Mouse (Mus musculus): Measurements from ENCODE around the gene Gm43638. TPM values are rescaled to one million over a fixed set of nuclear protein-coding genes. Genes with fewer than 3 reads are reported as not detected.
"Not testable (repeated sequence)": the region's sequence is repeated elsewhere in the genome, so short reads cannot be mapped to it uniquely, and the experiment has no call there.

Gene Gm43638
- polyA plus RNA-seq, 1 experiment from 2014 or later: not detected

- Histone ChIP-seq H3K9me3 (ENCODE audit: control insufficient read depth, low read length) (no peaks in the 10 kb centered on the region), H3K4me3 (ENCODE audit: low read length) (no peak within 1 kb of the TSS), H3K36me3 (ENCODE audit: control insufficient read depth, insufficient read depth, low read length) (no peaks in the 10 kb centered on the region), H3K9ac (ENCODE audit: low read depth, low read length) (no peak within 1 kb of the TSS), H3K4me1 (ENCODE audit: control insufficient read depth, insufficient read depth, low read length) (no peaks in the 10 kb centered on the region), H3K4me2 (replicated peaks; ENCODE audit: low read depth, low read length) (no peak within 1 kb of the TSS), H3K27me3 (ENCODE audit: control insufficient read depth, insufficient read depth, low read length) (no peaks in the 10 kb centered on the region), H3K27ac (ENCODE audit: low read depth, low read length) (no peak within 1 kb of the TSS)
- 80% methylated on average over 5 of the region's 5 CpGs for WGBS
- ATAC-seq (ENCODE audit: low FRiP score, low TSS enrichment): no peak
Observed at GRCm38 (mm10) chr5:87482160-87482559, 4.4 kb downstream of the Gm43638 start, which contains the start of gene Ugt2a2. Gene Ugt2a2, minus strand, starts transcription at chr5:87482260.

- Histone ChIP-seq H3K4me3 (ENCODE audit: low read length) (no peak overlapping the region), H3K27me3 (ENCODE audit: control insufficient read depth, insufficient read depth, low read length) (no peaks in the 10 kb centered on the region), H3K9ac (ENCODE audit: low read depth, low read length) (no peak overlapping the region), H3K27ac (ENCODE audit: low read depth, low read length) (no peak overlapping the region), H3K4me2 (replicated peaks; ENCODE audit: low read depth, low read length) (no peak overlapping the region), H3K4me1 (ENCODE audit: control insufficient read depth, insufficient read depth, low read length) (no peaks in the 10 kb centered on the region), H3K36me3 (ENCODE audit: control insufficient read depth, insufficient read depth, low read length) (no peaks in the 10 kb centered on the region), H3K9me3 (ENCODE audit: control insufficient read depth, low read length) (no peaks in the 10 kb centered on the region)
- no peak for ATAC-seq (ENCODE audit: low FRiP score, low TSS enrichment)
- WGBS: 50% methylated on average over 1 of the region's 1 CpGs
Observed at GRCm38 (mm10) chr5:87458810-87459209, 27.8 kb downstream of the Gm43638 start.

- Histone ChIP-seq H3K36me3 (ENCODE audit: control insufficient read depth, insufficient read depth, low read length) (no peaks in the 10 kb centered on the region), H3K27me3 (ENCODE audit: control insufficient read depth, insufficient read depth, low read length) (no peaks in the 10 kb centered on the region), H3K9me3 (ENCODE audit: control insufficient read depth, low read length) (no peaks in the 10 kb centered on the region), H3K4me2 (replicated peaks; ENCODE audit: low read depth, low read length) (no peak overlapping the region), H3K4me3 (ENCODE audit: low read length) (no peak overlapping the region), H3K4me1 (ENCODE audit: control insufficient read depth, insufficient read depth, low read length) (no peaks in the 10 kb centered on the region), H3K27ac (ENCODE audit: low read depth, low read length) (no peak overlapping the region), H3K9ac (ENCODE audit: low read depth, low read length) (no peak overlapping the region)
- ATAC-seq (ENCODE audit: low FRiP score, low TSS enrichment): no peak
Observed at GRCm38 (mm10) chr5:87457701-87458100, 28.9 kb downstream of the Gm43638 start.

- ATAC-seq (ENCODE audit: low FRiP score, low TSS enrichment): no peak
Observed at GRCm38 (mm10) chr5:87456216-87456850, 30.3 kb downstream of the Gm43638 start.

GRCm38 (mm10) chr5:87455519-87455918, 31.1 kb downstream of the Gm43638 start:
- ATAC-seq (ENCODE audit: low FRiP score, low TSS enrichment): no peak
- H3K27ac ChIP-seq (ENCODE audit: low read depth, low read length): no peak overlapping the region
- H3K4me2 ChIP-seq (replicated peaks; ENCODE audit: low read depth, low read length): no peak overlapping the region
- H3K36me3 ChIP-seq (ENCODE audit: control insufficient read depth, insufficient read depth, low read length): no peaks in the 10 kb centered on the region
- no peaks in the 10 kb centered on the region for H3K4me1 ChIP-seq (ENCODE audit: control insufficient read depth, insufficient read depth, low read length)
- H3K4me3 ChIP-seq (ENCODE audit: low read length): no peak overlapping the region
- no peaks in the 10 kb centered on the region for H3K9me3 ChIP-seq (ENCODE audit: control insufficient read depth, low read length)
- no peaks in the 10 kb centered on the region for H3K27me3 ChIP-seq (ENCODE audit: control insufficient read depth, insufficient read depth, low read length)
- no peak overlapping the region for H3K9ac ChIP-seq (ENCODE audit: low read depth, low read length)

More at GRCm38 (mm10) chr5:87456216-87456850, 30.3 kb downstream of the Gm43638 start:
- Histone ChIP-seq H3K4me3 (ENCODE audit: low read length) (no peak overlapping the region), H3K4me1 (ENCODE audit: control insufficient read depth, insufficient read depth, low read length) (no peaks in the 10 kb centered on the region), H3K27me3 (ENCODE audit: control insufficient read depth, insufficient read depth, low read length) (no peaks in the 10 kb centered on the region), H3K4me2 (replicated peaks; ENCODE audit: low read depth, low read length) (no peak overlapping the region), H3K36me3 (ENCODE audit: control insufficient read depth, insufficient read depth, low read length) (no peaks in the 10 kb centered on the region), H3K9ac (ENCODE audit: low read depth, low read length) (no peak overlapping the region), H3K27ac (ENCODE audit: low read depth, low read length) (no peak overlapping the region), H3K9me3 (ENCODE audit: control insufficient read depth, low read length) (no peaks in the 10 kb centered on the region)
- 86% methylated on average over 3 of the region's 3 CpGs for WGBS

GRCm38 (mm10) chr5:87452514-87452913, 34.1 kb downstream of the Gm43638 start:
- H3K27ac ChIP-seq (ENCODE audit: low read depth, low read length); H3K36me3 ChIP-seq (ENCODE audit: control insufficient read depth, insufficient read depth, low read length); H3K9me3 ChIP-seq (ENCODE audit: control insufficient read depth, low read length); ATAC-seq (ENCODE audit: low FRiP score, low TSS enrichment); H3K9ac ChIP-seq (ENCODE audit: low read depth, low read length); H3K27me3 ChIP-seq (ENCODE audit: control insufficient read depth, insufficient read depth, low read length); H3K4me1 ChIP-seq (ENCODE audit: control insufficient read depth, insufficient read depth, low read length); H3K4me3 ChIP-seq (ENCODE audit: low read length); H3K4me2 ChIP-seq (replicated peaks; ENCODE audit: low read depth, low read length): not testable (repeated sequence)
- whole genome bisulfite sequencing: 73% methylated on average over 4 of the region's 5 CpGs

- WGBS: 37% methylated on average over 3 of the region's 3 CpGs
- peak; percentile 49; the same call in 1 of the 2 replicates for ATAC-seq (ENCODE audit: low FRiP score, low TSS enrichment)
- Histone ChIP-seq H3K4me3 (ENCODE audit: low read length) (no peak overlapping the region), H3K36me3 (ENCODE audit: control insufficient read depth, insufficient read depth, low read length) (no peaks in the 10 kb centered on the region), H3K4me1 (ENCODE audit: control insufficient read depth, insufficient read depth, low read length) (no peaks in the 10 kb centered on the region), H3K9ac (ENCODE audit: low read depth, low read length) (no peak overlapping the region), H3K27me3 (ENCODE audit: control insufficient read depth, insufficient read depth, low read length) (no peaks in the 10 kb centered on the region), H3K4me2 (replicated peaks; ENCODE audit: low read depth, low read length) (no peak overlapping the region), H3K9me3 (ENCODE audit: control insufficient read depth, low read length) (no peaks in the 10 kb centered on the region), H3K27ac (ENCODE audit: low read depth, low read length) (no peak overlapping the region)
Observed at GRCm38 (mm10) chr5:87436264-87436663, 50.3 kb downstream of the Gm43638 start.

GRCm38 (mm10) chr5:87425676-87426075, 60.9 kb downstream of the Gm43638 start:
- Histone ChIP-seq H3K4me3 (ENCODE audit: low read length) (no peak overlapping the region), H3K36me3 (ENCODE audit: control insufficient read depth, insufficient read depth, low read length) (no peaks in the 10 kb centered on the region), H3K27ac (ENCODE audit: low read depth, low read length) (no peak overlapping the region), H3K27me3 (ENCODE audit: control insufficient read depth, insufficient read depth, low read length) (no peaks in the 10 kb centered on the region), H3K4me2 (replicated peaks; ENCODE audit: low read depth, low read length) (no peak overlapping the region), H3K9me3 (ENCODE audit: control insufficient read depth, low read length) (no peaks in the 10 kb centered on the region), H3K9ac (ENCODE audit: low read depth, low read length) (no peak overlapping the region), H3K4me1 (ENCODE audit: control insufficient read depth, insufficient read depth, low read length) (no peaks in the 10 kb centered on the region)
- no peak for ATAC-seq (ENCODE audit: low FRiP score, low TSS enrichment)
- WGBS: 81% methylated on average over 3 of the region's 3 CpGs

GRCm38 (mm10) chr5:87424041-87424440, 62.6 kb downstream of the Gm43638 start, which contains the start of gene Ugt2b38:
Gene Ugt2b38, minus strand, starts transcription at chr5:87424203.
- not testable (repeated sequence) for H3K4me1 ChIP-seq (ENCODE audit: control insufficient read depth, insufficient read depth, low read length); H3K9ac ChIP-seq (ENCODE audit: low read depth, low read length); H3K36me3 ChIP-seq (ENCODE audit: control insufficient read depth, insufficient read depth, low read length); ATAC-seq (ENCODE audit: low FRiP score, low TSS enrichment); H3K4me2 ChIP-seq (replicated peaks; ENCODE audit: low read depth, low read length); H3K9me3 ChIP-seq (ENCODE audit: control insufficient read depth, low read length); H3K4me3 ChIP-seq (ENCODE audit: low read length); H3K27ac ChIP-seq (ENCODE audit: low read depth, low read length); H3K27me3 ChIP-seq (ENCODE audit: control insufficient read depth, insufficient read depth, low read length)
- WGBS: 81% methylated on average over 1 of the region's 2 CpGs
